Mouse (Mus musculus): ENCODE results near the gene Eif3l.
A peak's percentile ranks its signal among the peaks of the same experiment; 100 is the strongest.

Gene Eif3l

DNA sequence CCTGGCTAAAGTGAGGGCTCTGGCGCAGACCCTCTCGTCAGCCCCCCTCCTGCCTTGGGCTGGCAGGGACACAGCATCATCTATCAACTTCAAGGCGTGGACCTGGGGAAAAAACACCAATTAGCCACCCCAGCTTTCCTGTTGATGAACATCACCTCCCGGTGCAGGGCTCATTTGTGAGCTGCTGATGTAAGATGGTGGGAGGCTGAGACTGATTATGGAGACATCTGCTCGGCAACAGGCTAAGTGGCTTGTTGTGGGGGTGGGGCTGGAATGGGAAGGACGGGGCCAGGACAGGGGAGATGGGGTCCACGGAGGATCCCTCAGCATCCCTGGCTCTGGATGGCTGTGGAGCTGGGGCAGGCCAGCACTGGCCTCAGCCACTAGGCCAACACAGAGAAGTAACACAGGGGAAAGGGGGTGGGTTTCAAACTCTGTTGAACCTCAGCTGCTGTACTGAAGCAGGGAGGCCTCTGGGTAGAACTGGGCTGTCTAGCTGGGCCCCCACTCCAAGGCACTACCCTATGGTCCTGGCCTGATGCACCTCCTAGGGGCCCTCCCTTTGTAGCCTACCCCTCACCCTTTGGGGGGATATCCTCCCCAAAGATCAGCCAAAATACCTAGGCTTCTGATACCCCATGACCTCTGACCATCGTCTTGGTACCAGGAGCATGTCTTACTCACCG is 24.7 kb upstream of the Eif3l start:
- DNase-seq (ENCODE audit: low spot score), result no peak

DNA sequence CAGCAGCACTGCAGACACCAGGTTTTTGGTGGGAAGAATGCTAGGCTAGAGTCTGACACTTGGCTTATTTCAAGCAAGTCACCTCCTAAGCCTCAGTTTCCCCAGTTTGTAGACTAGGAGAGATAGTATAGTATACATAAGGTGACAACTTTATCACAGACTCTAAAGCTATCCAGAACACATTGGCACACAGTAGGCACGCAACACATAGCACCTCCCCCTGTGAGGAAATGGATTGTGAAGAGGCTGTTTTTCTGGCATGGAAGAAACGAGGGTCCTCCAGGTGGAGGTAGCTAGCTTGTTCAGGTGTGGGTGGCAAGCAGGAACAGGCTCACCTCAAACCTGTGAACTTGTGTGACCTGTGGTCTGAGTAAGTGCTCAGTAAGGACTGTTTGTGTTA is 24.0 kb upstream of the Eif3l start:
- no peak for DNase-seq (ENCODE audit: low spot score)

DNA sequence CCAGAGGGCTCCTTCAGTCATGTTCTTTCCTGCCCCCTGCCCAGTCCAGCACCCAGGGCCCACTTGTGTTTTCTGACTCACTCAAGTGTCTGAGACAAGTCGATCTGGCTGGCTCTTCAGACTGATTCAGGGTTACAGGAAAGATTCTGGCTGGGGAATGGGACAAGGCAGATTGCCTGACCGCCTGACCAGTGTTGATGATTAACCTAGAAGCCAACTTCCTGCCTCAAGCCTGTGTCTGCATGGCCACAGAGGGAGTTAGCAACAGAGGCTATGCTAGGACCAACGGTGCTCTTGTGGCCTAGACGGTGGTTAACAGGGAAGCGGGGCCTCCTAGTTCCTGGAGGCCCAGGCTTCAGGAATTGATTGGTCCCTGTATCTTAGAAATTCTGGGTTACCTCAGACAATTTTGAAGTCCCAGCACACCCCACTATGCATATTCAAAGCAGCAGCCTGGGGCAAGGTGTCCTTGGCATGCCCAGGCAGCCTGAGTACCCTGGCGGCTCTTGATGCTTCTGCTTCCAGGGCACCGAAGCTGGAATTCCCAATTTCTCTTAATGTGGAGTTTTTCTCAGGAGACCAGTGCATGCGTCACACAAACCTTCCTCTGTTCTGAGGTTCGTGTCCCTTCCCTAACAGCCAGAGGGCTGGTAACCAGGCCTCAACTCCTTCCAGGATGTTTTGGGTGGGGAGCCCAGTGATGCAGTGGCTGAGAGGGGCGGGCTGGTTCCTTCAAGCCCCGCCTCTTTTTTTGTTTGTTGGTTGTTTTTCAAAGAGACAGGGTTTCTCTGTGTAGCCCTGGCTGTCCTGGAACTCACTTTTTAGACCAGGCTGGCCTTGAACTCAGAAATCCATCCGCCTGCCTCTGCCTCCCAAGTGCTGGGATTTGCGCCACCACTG is 23.3 kb upstream of the Eif3l start:
- no peak for DNase-seq (ENCODE audit: low spot score)

DNA sequence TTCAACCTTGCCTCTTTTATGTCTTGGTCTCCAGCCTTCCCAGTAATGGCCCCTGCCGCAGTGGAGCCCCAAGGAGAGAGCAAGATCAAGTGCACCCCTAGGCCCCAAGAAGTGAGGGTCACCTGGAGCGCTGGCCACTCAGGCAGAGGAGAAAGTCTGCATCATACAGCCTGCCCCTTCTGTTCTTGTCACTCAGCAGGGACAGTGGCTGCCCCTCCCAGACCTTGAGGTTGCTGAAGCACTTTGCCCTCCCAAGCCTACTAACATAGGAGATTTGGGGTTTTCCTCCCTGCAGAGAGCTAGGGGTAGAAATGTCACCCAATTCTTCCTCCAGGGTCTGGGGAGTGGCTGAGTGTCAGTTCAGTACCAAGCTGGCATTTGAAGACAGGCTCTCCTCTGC is 22.6 kb upstream of the Eif3l start:
- no peak for DNase-seq (ENCODE audit: low spot score)

DNA sequence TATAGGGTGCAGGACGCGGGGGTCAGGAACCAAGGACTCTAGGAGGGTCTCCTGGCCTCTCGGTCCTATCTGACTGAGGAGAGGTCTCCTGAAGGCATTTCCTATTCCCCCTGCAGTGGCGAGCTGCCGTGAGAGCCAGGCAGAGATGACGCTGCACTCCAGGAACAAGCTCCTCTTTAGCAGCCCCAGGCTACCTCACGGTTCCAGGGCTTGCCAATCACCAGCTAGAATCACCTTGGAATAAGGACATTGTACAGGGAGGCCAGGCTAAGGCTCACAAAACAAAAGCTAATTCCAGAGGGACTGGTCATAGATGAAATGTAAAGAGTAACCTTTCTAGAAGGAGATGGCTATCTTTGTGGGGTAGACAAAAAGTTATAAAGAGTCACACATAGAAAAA is 18.4 kb upstream of the Eif3l start:
- DNase-seq (ENCODE audit: low spot score), result no peak

DNA sequence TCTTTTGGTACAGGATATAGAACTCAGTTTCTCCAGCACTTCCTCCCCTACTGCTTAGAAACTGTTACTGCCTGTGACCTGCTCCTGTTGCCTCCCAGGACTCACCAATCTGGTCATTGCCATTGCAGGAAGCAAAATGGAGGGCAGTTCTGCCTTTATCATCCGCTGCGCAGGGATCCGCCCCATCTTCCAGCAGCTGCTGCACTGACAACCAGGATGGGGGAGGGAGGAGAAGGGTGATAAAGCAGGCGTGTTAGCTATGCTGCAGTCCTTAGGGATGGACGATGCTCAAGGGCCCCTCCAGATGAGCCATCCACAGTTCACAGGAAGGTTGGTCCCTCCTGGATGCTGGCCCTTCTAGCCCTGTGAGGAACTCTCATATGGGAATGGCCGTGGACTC is 17.1 kb upstream of the Eif3l start:
- DNase-seq (ENCODE audit: low spot score), result no peak

DNA sequence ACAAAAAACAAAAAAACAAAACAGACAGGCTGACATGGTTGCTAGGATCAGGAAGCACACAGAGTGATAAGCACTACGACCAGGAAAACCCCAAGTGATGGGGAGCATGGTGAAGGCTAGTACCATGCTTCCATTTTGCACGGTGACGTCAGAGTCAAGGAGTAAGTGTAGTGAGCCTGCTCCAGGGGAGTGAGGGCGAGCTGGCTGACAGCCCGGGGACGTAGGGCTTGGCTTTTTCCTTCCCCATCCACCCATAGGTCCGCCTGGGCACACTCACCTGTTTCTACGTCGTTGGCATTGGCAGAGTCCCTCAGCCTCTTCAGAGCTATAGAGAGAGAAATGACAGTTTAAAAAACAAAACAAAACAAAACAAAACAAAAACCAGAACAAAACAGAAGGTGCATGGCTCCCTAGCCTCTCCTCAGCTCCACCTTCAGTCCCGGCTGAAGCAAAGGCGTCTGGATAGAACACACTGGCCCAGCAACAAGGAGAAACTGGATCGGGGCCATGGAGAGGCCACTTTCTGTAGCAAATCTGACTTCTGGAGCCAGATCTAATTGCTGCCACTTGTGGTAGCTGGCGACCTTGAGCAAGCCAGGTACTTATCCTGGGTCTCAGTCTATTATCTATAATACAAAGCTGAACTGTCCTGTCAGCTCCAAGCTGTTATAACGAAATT is 14.0 kb upstream of the Eif3l start:
- DNase-seq (ENCODE audit: low spot score), result no peak

DNA sequence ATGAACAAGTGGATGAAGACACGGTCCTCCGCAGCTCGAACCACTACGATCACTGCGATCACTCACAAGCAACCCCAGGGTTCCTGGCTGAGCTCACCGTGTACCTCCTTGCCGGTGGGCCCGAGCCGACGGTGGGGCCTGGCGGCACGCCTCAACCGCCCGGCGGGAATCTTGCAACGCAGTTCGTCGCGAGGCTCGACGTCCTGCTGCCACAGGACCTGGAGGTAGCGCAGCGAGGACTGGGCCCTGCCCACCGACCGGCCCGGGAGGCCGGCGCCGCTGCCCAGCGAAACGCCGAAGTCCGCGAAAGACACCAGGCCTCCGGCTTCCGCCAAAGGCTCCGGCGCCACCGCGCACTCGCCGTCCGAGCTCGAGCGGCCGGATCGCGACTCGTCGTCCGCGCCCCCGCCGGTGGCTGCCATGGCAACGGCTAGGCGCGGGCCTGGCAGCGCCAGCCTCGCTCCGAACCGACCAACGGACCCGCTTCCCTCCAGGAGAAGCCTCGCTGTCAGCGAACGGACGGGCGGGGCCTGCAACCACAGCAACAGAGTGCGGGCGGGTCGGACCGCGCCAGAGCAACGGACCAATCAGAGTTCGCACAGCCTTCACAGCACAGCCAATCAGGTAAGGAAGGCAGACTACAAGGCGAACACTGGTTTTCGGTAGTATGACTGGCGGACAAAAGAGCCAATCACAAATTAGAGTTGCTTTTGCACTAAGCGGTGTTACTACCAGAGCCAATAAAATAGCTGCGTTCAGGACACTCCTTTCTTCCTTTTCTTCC is 12.4 kb upstream of the Eif3l start, which contains the start of gene Ankrd54:
Gene Ankrd54, minus strand, starts transcription at position 518 of the 784 bp plus-strand sequence.
- DNase-seq (ENCODE audit: low spot score), result peak; percentile 94

DNA sequence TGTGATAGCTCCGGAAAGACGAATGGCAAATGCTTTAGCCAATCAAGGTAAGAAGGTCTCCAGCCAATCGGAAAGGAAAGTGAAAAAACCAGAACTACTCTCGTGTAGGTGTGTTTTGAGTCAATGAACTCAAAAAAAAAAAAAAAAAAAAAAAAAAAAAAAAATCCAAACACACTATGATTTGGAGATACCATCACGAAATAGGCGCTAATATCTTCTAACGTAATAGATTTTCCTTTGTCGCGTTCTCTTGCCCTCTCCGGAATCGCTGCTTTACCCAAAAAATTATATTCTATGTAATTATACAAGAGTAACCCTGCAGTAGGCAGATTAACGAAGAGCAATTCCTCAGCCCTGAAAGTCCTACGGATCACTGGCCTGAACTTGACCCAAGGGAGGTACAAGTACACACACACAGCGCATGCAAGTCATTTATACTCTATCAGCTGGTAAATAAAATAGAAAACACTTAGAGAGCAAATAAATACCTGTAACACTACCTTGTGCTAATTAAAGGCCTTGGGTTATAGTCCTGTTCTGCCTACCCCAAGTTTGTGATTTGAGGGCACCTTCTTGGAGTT is 11.7 kb upstream of the Eif3l start:
- DNase-seq (ENCODE audit: low spot score), result no peak

DNA sequence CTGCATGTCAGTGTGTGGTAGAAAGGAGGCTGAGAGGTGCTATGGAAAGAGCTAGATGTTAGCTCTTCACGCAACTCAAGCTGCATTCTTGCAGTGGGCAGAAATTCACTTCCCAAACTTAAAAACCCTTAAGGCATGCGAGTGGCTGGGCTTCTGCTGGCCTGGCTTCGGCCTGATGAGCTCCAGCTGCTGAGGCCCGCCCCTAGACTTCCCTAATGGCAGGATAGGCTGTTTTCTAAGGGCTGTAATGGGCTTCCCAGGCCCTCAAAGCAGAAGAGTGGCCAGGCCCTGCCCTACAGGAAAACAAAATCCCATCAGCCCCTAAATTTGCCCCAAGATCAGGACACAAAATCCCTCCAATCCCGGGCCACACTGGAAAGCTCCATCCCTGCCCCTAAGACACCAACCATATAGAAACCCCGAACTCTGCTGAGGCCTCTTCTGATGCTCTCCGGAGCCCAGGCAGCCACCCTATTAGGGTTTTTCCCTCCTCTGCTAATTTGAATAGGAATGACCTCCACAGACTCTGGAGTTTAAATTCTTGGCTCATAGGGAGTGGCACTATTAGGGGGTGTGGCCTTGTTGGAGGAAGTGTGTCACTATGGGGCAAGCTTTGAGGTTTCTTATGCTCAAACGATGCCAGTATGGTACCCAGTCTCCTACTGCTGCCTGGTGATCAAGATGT is 9.8 kb upstream of the Eif3l start:
- no peak for DNase-seq (ENCODE audit: low spot score)

DNA sequence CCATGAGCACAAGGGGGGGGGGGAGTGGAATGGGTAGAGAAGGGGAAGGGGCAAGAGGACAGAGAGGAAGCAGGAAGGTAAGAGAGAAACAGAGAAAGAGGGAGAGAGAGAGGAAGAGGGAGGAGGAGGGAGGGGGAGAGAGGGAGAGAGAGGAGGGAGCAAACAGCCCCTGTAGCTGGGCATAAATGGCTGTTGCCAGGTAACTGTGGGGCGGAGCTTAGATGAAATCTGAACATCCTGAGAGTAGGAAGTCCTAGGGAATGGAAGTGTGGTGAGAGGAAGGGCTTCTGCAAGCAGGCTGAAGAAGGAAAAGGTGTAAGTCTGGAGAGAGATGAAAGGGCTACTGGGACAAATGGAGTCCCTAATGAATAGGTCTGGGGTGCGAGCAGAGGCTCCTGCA is 8.7 kb upstream of the Eif3l start:
- no peak for DNase-seq (ENCODE audit: low spot score)

DNA sequence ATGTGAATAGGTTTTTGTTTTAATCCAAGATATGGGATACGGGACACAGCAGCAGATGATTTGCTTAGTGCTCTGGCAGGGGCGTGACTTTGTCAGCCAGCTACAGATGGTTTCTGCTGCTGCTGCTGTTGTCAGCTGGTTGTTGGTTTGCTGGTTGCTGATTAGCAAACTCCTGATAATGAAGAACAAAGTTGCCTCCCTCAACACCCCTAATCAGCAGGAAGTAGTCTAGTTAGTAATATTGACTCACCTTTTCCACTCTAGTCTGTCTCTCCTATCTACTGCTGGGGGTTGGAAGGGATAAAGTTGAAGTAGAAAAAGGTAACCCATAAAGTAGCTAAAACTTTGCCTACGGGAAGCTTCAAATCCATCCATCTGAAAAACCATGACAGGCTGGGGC is 7.3 kb upstream of the Eif3l start:
- no peak for DNase-seq (ENCODE audit: low spot score)

DNA sequence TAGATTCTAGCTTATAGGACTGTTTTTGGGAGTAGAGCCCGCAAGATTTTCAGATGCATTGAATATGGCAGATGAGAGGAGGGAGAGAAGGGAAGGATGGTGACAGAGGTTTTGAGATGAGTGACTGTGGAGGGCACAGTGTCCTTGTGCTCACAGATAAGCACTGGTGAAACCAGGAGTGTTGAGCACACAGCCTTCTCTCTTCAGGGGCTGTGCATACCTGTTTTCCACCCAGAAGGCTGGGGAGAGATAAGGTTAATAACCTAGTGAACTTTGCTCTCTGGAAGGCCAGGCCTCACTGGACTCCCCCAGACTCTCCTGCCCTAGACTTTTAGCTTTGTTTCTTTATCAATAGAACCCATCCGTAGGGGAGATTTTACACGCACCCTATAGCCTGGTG is 6.6 kb upstream of the Eif3l start:
- no peak for DNase-seq (ENCODE audit: low spot score)

DNA sequence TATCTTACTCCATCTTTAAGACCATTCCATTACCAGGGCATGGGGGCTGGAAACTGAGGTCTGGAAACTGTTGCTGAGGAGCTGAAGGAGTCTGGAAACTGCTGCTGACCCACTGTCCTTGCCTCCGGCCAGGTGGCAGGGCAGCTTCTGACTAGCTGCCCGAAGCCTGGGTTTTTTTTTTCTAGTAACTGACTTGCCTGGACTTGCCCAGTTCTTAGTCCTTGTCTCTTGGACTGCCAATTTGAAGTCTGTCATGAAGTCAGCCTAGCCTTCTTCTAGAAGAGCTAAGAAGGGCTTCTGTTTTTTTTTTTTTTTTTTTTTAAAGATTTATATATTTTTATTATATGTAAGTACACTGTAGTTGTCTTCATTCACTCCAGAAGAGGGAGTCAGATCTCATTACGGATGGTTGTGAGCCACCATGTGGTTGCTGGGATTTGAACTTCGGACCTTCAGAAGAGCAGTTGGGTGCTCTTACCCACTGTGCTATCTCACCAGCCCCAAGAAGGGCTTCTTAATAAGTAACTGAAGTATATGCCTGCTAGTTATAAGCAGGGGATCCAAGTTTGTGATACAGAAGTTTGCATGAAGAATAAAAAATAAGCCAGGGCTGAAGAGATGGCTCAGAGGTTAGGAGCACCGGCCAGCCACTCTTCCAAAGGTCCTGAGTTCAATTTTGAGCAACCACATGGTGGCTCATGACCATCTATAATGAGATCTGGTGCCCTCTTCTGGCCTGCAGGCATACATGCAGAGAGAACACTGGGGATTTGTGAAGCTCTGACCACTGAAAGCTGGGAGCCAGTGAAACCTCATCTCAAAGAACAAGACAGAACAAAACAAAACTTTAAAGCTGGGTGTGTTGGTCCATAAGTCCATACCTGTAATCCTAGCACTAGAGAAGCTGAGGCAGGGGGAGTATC is 3.6 kb upstream of the Eif3l start:
- no peak for DNase-seq (ENCODE audit: low spot score)

DNA sequence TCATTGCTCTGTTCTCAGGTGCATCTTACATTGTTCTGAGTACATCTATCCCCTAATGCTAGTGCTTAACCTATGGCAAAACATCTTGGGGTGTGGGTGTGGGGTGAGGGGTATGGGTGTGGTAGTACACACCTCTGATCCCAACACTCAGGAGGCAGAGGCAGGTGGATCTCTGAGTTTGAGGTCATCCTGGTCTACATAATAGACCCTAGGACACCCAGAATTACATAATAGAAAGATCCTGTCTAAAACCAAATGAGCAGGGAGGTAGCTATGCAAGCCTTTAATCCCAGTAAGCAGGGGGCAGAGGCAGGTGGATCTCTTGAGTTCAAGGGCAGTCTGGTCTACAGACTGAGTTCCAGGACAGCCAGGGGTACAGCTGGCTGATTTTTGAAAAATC is 1.2 kb upstream of the Eif3l start:
- DNase-seq (ENCODE audit: low spot score), result no peak

DNA sequence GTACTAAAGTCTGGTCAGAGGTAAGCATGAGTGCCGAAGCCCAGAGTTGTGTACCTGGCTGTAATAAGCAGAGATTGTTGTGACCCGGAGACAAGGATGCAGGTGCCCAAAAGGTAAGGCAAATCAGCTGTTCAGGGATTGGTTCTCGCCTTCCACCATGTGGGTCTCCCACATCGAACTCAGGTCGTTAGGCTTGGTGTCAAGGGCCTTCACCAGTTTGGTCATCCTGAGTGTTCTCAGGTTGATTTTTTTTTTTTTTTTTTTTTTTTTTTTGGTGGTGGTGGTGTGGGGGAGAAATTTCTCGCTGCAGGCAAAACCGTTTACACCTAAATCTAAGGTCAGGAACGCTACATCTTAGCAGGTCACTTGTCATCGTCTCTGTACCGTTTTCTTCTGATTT is 533 bp upstream of the Eif3l start:
- no peak for DNase-seq (ENCODE audit: low spot score)

DNA sequence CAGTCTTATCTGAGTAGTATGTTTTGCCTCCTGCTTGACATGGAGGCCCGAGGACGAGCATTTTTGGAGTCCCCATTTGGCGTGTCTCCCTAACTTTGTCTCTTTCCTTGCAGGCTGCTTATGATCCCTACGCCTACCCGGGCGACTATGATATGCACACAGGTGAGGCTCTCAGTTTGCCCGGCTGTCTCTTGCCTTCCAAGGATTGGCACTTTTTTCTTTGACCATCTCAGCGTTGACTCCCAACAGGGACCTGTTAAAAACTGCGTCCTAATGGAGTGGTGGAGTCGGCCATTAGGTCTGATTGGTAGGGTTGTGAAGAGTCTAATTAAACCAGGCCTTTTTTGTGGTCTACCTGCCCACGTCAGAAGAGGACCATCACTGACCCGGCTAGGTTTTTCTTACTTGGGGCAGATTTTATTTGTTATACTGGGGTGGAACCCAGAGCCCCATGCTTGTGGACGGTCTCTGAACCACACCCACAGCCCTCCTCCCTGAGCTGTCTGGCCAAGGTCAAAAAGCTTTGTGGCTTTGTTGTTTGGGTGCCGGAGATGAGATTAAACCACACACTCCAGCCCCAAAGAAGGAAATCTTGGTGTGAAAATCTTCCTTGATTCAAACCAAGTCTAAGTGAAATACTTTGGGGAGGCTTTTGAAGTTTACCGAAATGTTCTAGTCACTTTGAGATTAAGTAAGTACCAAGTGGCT is 833 bp downstream of the Eif3l start:
- no peak for DNase-seq (ENCODE audit: low spot score)

DNA sequence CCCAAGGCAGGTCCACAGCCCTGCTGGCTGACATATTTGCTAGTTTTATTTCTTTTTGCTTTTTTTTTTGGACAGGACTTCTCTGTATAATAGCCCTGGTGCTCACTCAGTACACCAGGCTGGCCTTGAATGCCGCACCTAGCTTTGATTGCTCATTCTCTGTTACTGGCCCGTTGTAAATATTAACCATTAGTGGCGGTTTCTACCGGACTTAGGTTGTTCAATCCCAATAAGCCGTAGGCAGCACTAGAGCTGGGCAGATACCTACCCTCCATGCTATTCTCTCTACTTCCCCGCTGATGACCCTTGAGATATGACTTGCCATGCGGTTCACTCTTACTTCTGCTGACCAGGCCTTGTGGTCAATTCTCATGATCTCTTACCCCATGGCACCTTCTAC is 4.6 kb downstream of the Eif3l start:
- DNase-seq (ENCODE audit: low spot score), result no peak

DNA sequence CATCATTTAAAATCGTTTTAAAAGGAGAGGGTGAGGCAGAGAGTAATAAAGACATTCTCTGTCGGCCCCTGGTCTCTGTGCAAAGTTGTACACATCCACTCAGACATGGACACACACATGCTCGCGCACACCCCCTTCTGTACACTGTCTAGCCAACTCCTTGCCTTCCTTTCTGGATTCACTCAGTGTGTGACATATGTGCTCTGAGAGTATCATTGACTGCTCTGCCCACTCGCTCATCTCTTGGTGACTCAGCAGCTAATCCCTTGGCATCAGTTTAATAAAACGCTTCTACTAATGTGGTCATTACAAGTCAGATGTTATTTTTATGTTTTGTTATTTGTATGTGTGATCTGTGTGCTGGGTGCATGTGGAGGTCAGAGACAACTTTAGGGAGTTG is 17.3 kb downstream of the Eif3l start:
- DNase-seq (ENCODE audit: low spot score), result no peak
